Mouse (Mus musculus): ENCODE data around the gene Rcc1l. TPM values are rescaled to one million over a fixed set of nuclear protein-coding genes. Genes with fewer than 3 reads are reported as not detected.

The Rcc1l gene
- total RNA-seq (2014; rRNA removed) (15.1 and 16.2 TPM in 2 replicates), polyA plus RNA-seq (2015; fragmentation: Nextera tagmentation; extraction: Ambion mirVana) (20.1 and 21.2 TPM in 2 replicates)

GRCm38 (mm10) chr5:134176169-134176881 is at the start of gene Rcc1l:
Gene Rcc1l, minus strand, starts transcription at chr5:134176774.
- peak within 1 kb of the TSS; percentile 87 for H3K27ac ChIP-seq (ENCODE audit: low read depth, low read length)
- no peaks in the 10 kb centered on the region for H3K27me3 ChIP-seq (ENCODE audit: insufficient read depth, low read length)
- no peaks in the 10 kb centered on the region for H3K36me3 ChIP-seq (ENCODE audit: insufficient read depth, low read length)
- peak within 1 kb of the TSS; percentile 88 for H3K4me2 ChIP-seq (ENCODE audit: low read depth, low read length, poor library complexity, severe bottlenecking)
- H3K4me1 ChIP-seq (ENCODE audit: insufficient read depth, low read length), result 0 out of 2 replicates have a peak, but pooled peaks cover 2% of the 10 kb centered on the region
- no peaks in the 10 kb centered on the region for H3K9me3 ChIP-seq (ENCODE audit: low read length)
- DNase-seq (ENCODE audit: low spot score), result peak; percentile 94
- H3K9ac ChIP-seq (replicated peaks; ENCODE audit: low read length, poor library complexity, severe bottlenecking), result peak within 1 kb of the TSS; percentile 72
- under 1% methylated on average over 70 of the region's 72 CpGs for WGBS
- ATAC-seq (ENCODE audit: low FRiP score), result peak; percentile 90
- H3K4me3 ChIP-seq (ENCODE audit: low read depth, low read length), result peak within 1 kb of the TSS; percentile 96
- no peak for TF ChIP-seq CTCF (IDR thresholded peaks at IDR 0.05)

GRCm38 (mm10) chr5:134225110-134225901 is 48.7 kb upstream of the Rcc1l start:
- TF ChIP-seq CTCF (IDR thresholded peaks at IDR 0.05), result no peak
- Histone ChIP-seq H3K36me3 (ENCODE audit: insufficient read depth, low read length) (no peaks in the 10 kb centered on the region), H3K27ac (ENCODE audit: low read depth, low read length) (no peak overlapping the region), H3K4me3 (ENCODE audit: low read depth, low read length) (no peak overlapping the region), H3K4me1 (ENCODE audit: insufficient read depth, low read length) (0 out of 2 replicates have a peak, but pooled peaks cover 3% of the 10 kb centered on the region), H3K9ac (replicated peaks; ENCODE audit: low read length, poor library complexity, severe bottlenecking) (no peak overlapping the region), H3K9me3 (ENCODE audit: low read length) (no peaks in the 10 kb centered on the region), H3K4me2 (ENCODE audit: low read depth, low read length, poor library complexity, severe bottlenecking) (no peak overlapping the region), H3K27me3 (ENCODE audit: insufficient read depth, low read length) (peaks cover 4% of the 10 kb centered on the region; the same call in 1 of the 2 replicates)
- ATAC-seq (ENCODE audit: low FRiP score) (no peak), DNase-seq (ENCODE audit: low spot score) (no peak)
- 81% methylated on average over 30 of the region's 30 CpGs for whole genome bisulfite sequencing

- DNase-seq (ENCODE audit: low spot score), result no peak
- 0 out of 2 replicates have a peak, but pooled peaks cover 3% of the 10 kb centered on the region for H3K4me1 ChIP-seq (ENCODE audit: insufficient read depth, low read length)
- H3K27me3 ChIP-seq (ENCODE audit: insufficient read depth, low read length), result peaks cover 4% of the 10 kb centered on the region; the same call in 1 of the 2 replicates
- no peaks in the 10 kb centered on the region for H3K9me3 ChIP-seq (ENCODE audit: low read length)
- 2% methylated on average over 33 of the region's 36 CpGs for WGBS
- peak; percentile 16; the same call in 1 of the 2 replicates for ATAC-seq (ENCODE audit: low FRiP score)
- TF ChIP-seq CTCF (IDR thresholded peaks at IDR 0.05), result no peak
- H3K27ac ChIP-seq (ENCODE audit: low read depth, low read length), result no peak overlapping the region
- peak overlapping the region; percentile 60 for H3K4me2 ChIP-seq (ENCODE audit: low read depth, low read length, poor library complexity, severe bottlenecking)
- peak overlapping the region; percentile 61 for H3K9ac ChIP-seq (replicated peaks; ENCODE audit: low read length, poor library complexity, severe bottlenecking)
- H3K4me3 ChIP-seq (ENCODE audit: low read depth, low read length), result peak overlapping the region; percentile 34
- peaks cover under 1% of the 10 kb centered on the region; the same call in 1 of the 2 replicates for H3K36me3 ChIP-seq (ENCODE audit: insufficient read depth, low read length)
These were observed 45.2 kb upstream of the Rcc1l start for GRCm38 (mm10) chr5:134221708-134222150.

GRCm38 (mm10) chr5:134221278-134221677 is 44.7 kb upstream of the Rcc1l start:
- Histone ChIP-seq H3K4me3 (ENCODE audit: low read depth, low read length) (peak overlapping the region; percentile 34; the same call in 1 of the 2 replicates), H3K36me3 (ENCODE audit: insufficient read depth, low read length) (peaks cover 5% of the 10 kb centered on the region; the same call in 1 of the 2 replicates)
- 50% methylated on average over 4 of the region's 4 CpGs for WGBS

GRCm38 (mm10) chr5:134217900-134218299 is 41.3 kb upstream of the Rcc1l start:
- H3K4me1 ChIP-seq (ENCODE audit: insufficient read depth, low read length), result 0 out of 2 replicates have a peak, but pooled peaks cover 3% of the 10 kb centered on the region
- H3K27me3 ChIP-seq (ENCODE audit: insufficient read depth, low read length), result peaks cover 4% of the 10 kb centered on the region; the same call in 1 of the 2 replicates
- TF ChIP-seq CTCF (IDR thresholded peaks at IDR 0.05), result no peak
- ATAC-seq (ENCODE audit: low FRiP score) (no peak), DNase-seq (ENCODE audit: low spot score) (no peak)
- H3K9ac ChIP-seq (replicated peaks; ENCODE audit: low read length, poor library complexity, severe bottlenecking), result no peak overlapping the region
- WGBS, result 92% methylated on average over 7 of the region's 7 CpGs
- H3K27ac ChIP-seq (ENCODE audit: low read depth, low read length), result no peak overlapping the region
- no peaks in the 10 kb centered on the region for H3K9me3 ChIP-seq (ENCODE audit: low read length)
- peaks cover 19% of the 10 kb centered on the region for H3K36me3 ChIP-seq (ENCODE audit: insufficient read depth, low read length)
- H3K4me3 ChIP-seq (ENCODE audit: low read depth, low read length), result no peak overlapping the region
- no peak overlapping the region for H3K4me2 ChIP-seq (ENCODE audit: low read depth, low read length, poor library complexity, severe bottlenecking)

More at GRCm38 (mm10) chr5:134221278-134221677, 44.7 kb upstream of the Rcc1l start:
- H3K4me2 ChIP-seq (ENCODE audit: low read depth, low read length, poor library complexity, severe bottlenecking), result peak overlapping the region; percentile 60
- no peak overlapping the region for H3K9ac ChIP-seq (replicated peaks; ENCODE audit: low read length, poor library complexity, severe bottlenecking)
- H3K4me1 ChIP-seq (ENCODE audit: insufficient read depth, low read length), result 0 out of 2 replicates have a peak, but pooled peaks cover 3% of the 10 kb centered on the region
- no peak for TF ChIP-seq CTCF (IDR thresholded peaks at IDR 0.05)
- no peak overlapping the region for H3K27ac ChIP-seq (ENCODE audit: low read depth, low read length)
- no peak for ATAC-seq (ENCODE audit: low FRiP score)
- H3K9me3 ChIP-seq (ENCODE audit: low read length), result no peaks in the 10 kb centered on the region
- no peak for DNase-seq (ENCODE audit: low spot score)
- H3K27me3 ChIP-seq (ENCODE audit: insufficient read depth, low read length), result peaks cover 4% of the 10 kb centered on the region; the same call in 1 of the 2 replicates

All from midbrain, postnatal 0 days (tissue).